Mouse (Mus musculus): Measurements from ENCODE around the gene Jph2. TPM values are rescaled to one million over a fixed set of nuclear protein-coding genes. Genes with fewer than 3 reads are reported as not detected.

Gene Jph2
- polyA plus RNA-seq, 2 experiments = 0.03 to 0.07 TPM

- Histone ChIP-seq H3K4me2 (ENCODE audit: low read depth) (no peak overlapping the region), H3K4me3 (ENCODE audit: insufficient read depth in 1 of 2, low read depth in 2 of 2, low read length in 2 of 2) (no peak overlapping the region), H3K27me3 (ENCODE audit: control insufficient read depth, insufficient read depth, low read length) (no peaks in the 10 kb centered on the region), H3K4me1 (replicated peaks; ENCODE audit: control insufficient read depth in 2 of 2, insufficient read depth in 2 of 2, low read length in 1 of 2) (no peaks in the 10 kb centered on the region), H3K9ac (replicated peaks) (no peak overlapping the region), H3K36me3 (replicated peaks; ENCODE audit: control insufficient read depth, insufficient read depth, low read depth) (no peaks in the 10 kb centered on the region), H3K9me3 (ENCODE audit: control insufficient read depth, low read length) (no peaks in the 10 kb centered on the region), H3K27ac (no peak overlapping the region)
- no peak for ATAC-seq (ENCODE audit: insufficient read depth)
- DNase-seq (ENCODE audit: low read depth in 3 of 3, low spot score in 3 of 3) = no peak
- TF ChIP-seq EP300 (IDR thresholded peaks at IDR 0.05; ENCODE audit: low read depth) (no peak), CTCF (IDR thresholded peaks at IDR 0.05; ENCODE audit: low read depth) (no peak)
- WGBS (ENCODE audit: insufficient replicate concordance) = 80% methylated on average over 17 of the region's 17 CpGs
Observed at GRCm38 (mm10) chr2:163309376-163309775, 88.4 kb downstream of the Jph2 start.

- H3K4me3 ChIP-seq (ENCODE audit: insufficient read depth in 1 of 2, low read depth in 2 of 2, low read length in 2 of 2) = no peak overlapping the region
- TF ChIP-seq EP300 (IDR thresholded peaks at IDR 0.05; ENCODE audit: low read depth) = no peak
- TF ChIP-seq CTCF (IDR thresholded peaks at IDR 0.05; ENCODE audit: low read depth) = no peak
- no peak overlapping the region for H3K4me2 ChIP-seq (ENCODE audit: low read depth)
- H3K36me3 ChIP-seq (replicated peaks; ENCODE audit: control insufficient read depth, insufficient read depth, low read depth) = no peaks in the 10 kb centered on the region
- H3K9ac ChIP-seq (replicated peaks) = no peak overlapping the region
- H3K27me3 ChIP-seq (ENCODE audit: control insufficient read depth, insufficient read depth, low read length) = no peaks in the 10 kb centered on the region
- no peak for ATAC-seq (ENCODE audit: insufficient read depth)
- H3K27ac ChIP-seq = no peak overlapping the region
- WGBS (ENCODE audit: insufficient replicate concordance) = 68% methylated on average over 9 of the region's 9 CpGs
- no peaks in the 10 kb centered on the region for H3K9me3 ChIP-seq (ENCODE audit: control insufficient read depth, low read length)
- H3K4me1 ChIP-seq (replicated peaks; ENCODE audit: control insufficient read depth in 2 of 2, insufficient read depth in 2 of 2, low read length in 1 of 2) = no peaks in the 10 kb centered on the region
- no peak for DNase-seq (ENCODE audit: low read depth in 3 of 3, low spot score in 3 of 3)
Observed at GRCm38 (mm10) chr2:163303037-163303436, 94.8 kb downstream of the Jph2 start.

GRCm38 (mm10) chr2:163301641-163302040, 96.2 kb downstream of the Jph2 start:
- DNase-seq (ENCODE audit: low read depth in 3 of 3, low spot score in 3 of 3) (no peak), ATAC-seq (ENCODE audit: insufficient read depth) (no peak)
- 41% methylated on average over 5 of the region's 5 CpGs for WGBS (ENCODE audit: insufficient replicate concordance)

GRCm38 (mm10) chr2:163300069-163301060, 97.4 kb downstream of the Jph2 start:
- 53% methylated on average over 14 of the region's 14 CpGs for WGBS (ENCODE audit: insufficient replicate concordance)
- Histone ChIP-seq H3K27ac (no peak overlapping the region), H3K4me2 (ENCODE audit: low read depth) (no peak overlapping the region), H3K9ac (replicated peaks) (no peak overlapping the region), H3K4me1 (replicated peaks; ENCODE audit: control insufficient read depth in 2 of 2, insufficient read depth in 2 of 2, low read length in 1 of 2) (no peaks in the 10 kb centered on the region), H3K4me3 (ENCODE audit: insufficient read depth in 1 of 2, low read depth in 2 of 2, low read length in 2 of 2) (no peak overlapping the region), H3K36me3 (replicated peaks; ENCODE audit: control insufficient read depth, insufficient read depth, low read depth) (no peaks in the 10 kb centered on the region), H3K27me3 (ENCODE audit: control insufficient read depth, insufficient read depth, low read length) (no peaks in the 10 kb centered on the region), H3K9me3 (ENCODE audit: control insufficient read depth, low read length) (no peaks in the 10 kb centered on the region)
- no peak for DNase-seq (ENCODE audit: low read depth in 3 of 3, low spot score in 3 of 3)
- no peak for ATAC-seq (ENCODE audit: insufficient read depth)
- TF ChIP-seq CTCF (IDR thresholded peaks at IDR 0.05; ENCODE audit: low read depth) (no peak), EP300 (IDR thresholded peaks at IDR 0.05; ENCODE audit: low read depth) (no peak)

More at GRCm38 (mm10) chr2:163301641-163302040, 96.2 kb downstream of the Jph2 start:
- no peak overlapping the region for H3K4me3 ChIP-seq (ENCODE audit: insufficient read depth in 1 of 2, low read depth in 2 of 2, low read length in 2 of 2)
- no peak overlapping the region for H3K4me2 ChIP-seq (ENCODE audit: low read depth)
- no peak overlapping the region for H3K9ac ChIP-seq (replicated peaks)
- no peaks in the 10 kb centered on the region for H3K9me3 ChIP-seq (ENCODE audit: control insufficient read depth, low read length)
- H3K4me1 ChIP-seq (replicated peaks; ENCODE audit: control insufficient read depth in 2 of 2, insufficient read depth in 2 of 2, low read length in 1 of 2) = no peaks in the 10 kb centered on the region
- no peaks in the 10 kb centered on the region for H3K27me3 ChIP-seq (ENCODE audit: control insufficient read depth, insufficient read depth, low read length)
- H3K36me3 ChIP-seq (replicated peaks; ENCODE audit: control insufficient read depth, insufficient read depth, low read depth) = no peaks in the 10 kb centered on the region
- no peak overlapping the region for H3K27ac ChIP-seq
- TF ChIP-seq CTCF (IDR thresholded peaks at IDR 0.05; ENCODE audit: low read depth) (0 out of 2 replicates have a peak, but pooled peaks have one; percentile 13), EP300 (IDR thresholded peaks at IDR 0.05; ENCODE audit: low read depth) (no peak)

GRCm38 (mm10) chr2:163296999-163297630, 100.7 kb downstream of the Jph2 start:
- no peak overlapping the region for H3K9ac ChIP-seq (replicated peaks)
- DNase-seq (ENCODE audit: low read depth in 3 of 3, low spot score in 3 of 3) = no peak
- no peak for ATAC-seq (ENCODE audit: insufficient read depth)
- no peak overlapping the region for H3K4me3 ChIP-seq (ENCODE audit: insufficient read depth in 1 of 2, low read depth in 2 of 2, low read length in 2 of 2)
- H3K4me2 ChIP-seq (ENCODE audit: low read depth) = no peak overlapping the region
- no peaks in the 10 kb centered on the region for H3K9me3 ChIP-seq (ENCODE audit: control insufficient read depth, low read length)
- H3K27me3 ChIP-seq (ENCODE audit: control insufficient read depth, insufficient read depth, low read length) = no peaks in the 10 kb centered on the region
- H3K36me3 ChIP-seq (replicated peaks; ENCODE audit: control insufficient read depth, insufficient read depth, low read depth) = no peaks in the 10 kb centered on the region
- no peaks in the 10 kb centered on the region for H3K4me1 ChIP-seq (replicated peaks; ENCODE audit: control insufficient read depth in 2 of 2, insufficient read depth in 2 of 2, low read length in 1 of 2)
- WGBS (ENCODE audit: insufficient replicate concordance) = 55% methylated on average over 11 of the region's 11 CpGs
- no peak overlapping the region for H3K27ac ChIP-seq
- TF ChIP-seq EP300 (IDR thresholded peaks at IDR 0.05; ENCODE audit: low read depth) (no peak), CTCF (IDR thresholded peaks at IDR 0.05; ENCODE audit: low read depth) (no peak)
